Mouse (Mus musculus) embryo, embryonic 10.5 days (tissue): ENCODE measurements around the gene Cyb5d1.

Experiments
- DNase-seq: peaks from one replicate; pipeline ENCODE4 v3.0.0-alpha.2; 2015; ENCODE audit warnings: low spot score

The Cyb5d1 gene

DNA sequence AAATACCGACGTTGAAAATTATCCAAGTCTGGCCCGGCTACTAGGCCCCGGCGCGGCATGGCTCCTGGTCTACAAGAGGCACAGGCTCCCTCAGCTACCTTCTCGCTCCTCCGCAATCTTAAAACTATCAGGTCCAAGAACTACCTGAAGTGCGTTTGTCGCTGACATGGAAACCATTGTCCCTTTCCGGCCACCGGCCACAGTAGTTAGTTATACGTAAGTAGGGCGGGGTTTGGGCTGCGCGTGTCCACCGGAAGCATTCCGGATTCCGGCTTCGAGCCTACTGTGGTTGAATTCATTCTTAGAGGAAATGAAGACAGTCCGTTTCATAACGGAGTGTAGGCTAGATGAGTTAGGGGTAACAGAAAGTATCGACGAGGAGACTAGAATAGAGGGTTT, at the start of gene Cyb5d1, which contains the start of gene Naa38:
TSS of gene Cyb5d1 (minus strand) at position 397 of the 399 bp plus-strand sequence.
TSS of gene Naa38 (plus strand) at position 253 of the 399 bp plus-strand sequence.
- DNase-seq, result peak; percentile 95

DNA sequence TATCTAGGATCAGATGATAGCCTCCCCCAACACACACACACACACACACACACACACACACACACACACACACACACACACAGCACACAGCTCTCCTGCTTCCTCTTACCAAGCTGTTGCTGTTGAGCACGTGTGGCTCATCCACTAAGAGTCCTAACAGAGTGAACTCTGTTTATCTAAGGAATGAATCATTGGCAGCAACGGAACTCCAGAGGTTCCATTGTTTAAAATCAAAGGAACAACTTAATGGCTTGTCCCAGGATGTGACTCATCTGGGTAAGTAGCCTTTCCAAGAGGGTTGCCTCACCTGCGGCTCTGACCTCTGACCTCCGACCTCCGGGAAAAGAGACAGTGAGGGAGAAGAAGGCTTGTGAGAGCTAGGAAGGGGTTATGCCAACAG, 47.9 kb upstream of the Cyb5d1 start:
- DNase-seq, result no peak

DNA sequence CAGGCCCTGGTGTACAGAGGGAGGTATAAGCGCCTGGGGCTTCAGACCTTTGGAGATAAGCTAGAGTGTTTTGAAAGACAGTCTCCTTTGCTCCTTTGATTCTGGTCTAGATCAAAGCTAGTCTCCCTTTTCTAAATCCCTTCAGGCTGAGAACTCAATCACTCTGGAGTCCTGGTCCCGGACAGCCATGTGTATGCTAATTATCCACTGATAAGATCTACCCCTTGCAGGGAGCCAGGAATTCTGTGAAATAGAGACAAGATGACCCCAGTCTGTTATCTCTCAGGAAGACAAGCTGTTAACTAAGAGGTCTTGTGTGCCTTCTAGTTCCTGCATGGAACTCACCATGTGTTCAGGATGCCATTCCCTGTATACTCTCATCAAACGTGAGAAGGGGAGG, 41.9 kb upstream of the Cyb5d1 start:
- DNase-seq, result no peak

DNA sequence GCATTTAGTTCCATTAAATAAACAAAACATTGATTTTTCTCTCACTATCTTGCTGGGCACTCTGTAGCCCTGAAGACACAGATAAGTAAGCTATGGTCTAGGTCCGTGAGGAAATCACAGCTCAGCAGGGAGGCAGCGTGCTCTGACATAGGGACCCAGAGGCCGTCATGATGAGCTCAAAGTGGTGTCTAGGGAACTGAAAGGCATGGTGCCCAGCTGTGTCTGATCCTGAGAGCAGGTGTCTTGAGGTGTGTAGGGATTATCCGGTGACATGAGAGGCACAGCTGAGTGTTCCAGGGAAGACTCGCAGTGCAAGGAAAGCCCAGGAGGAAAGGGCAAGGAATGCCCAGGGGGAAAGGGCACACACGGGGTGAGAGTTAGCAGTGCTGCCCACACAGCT, 37.8 kb upstream of the Cyb5d1 start:
- no peak for DNase-seq

DNA sequence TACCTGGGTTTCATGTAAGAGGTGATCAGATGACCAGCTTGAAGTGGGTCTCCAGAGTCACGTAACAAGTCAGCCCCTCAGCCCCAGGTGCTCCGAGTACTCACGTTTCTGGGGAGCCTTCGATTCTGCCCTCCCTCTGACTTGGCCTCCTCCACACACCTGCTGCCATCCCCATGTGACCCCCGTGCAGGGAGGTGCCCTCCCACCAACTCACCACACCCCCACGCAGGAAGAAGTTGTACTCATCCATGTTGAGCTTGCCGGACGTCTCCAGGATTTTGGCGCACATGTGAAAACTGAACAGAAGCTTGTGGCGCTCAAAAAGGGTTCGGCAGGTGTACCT, 37.2 kb upstream of the Cyb5d1 start:
- DNase-seq, result no peak

DNA sequence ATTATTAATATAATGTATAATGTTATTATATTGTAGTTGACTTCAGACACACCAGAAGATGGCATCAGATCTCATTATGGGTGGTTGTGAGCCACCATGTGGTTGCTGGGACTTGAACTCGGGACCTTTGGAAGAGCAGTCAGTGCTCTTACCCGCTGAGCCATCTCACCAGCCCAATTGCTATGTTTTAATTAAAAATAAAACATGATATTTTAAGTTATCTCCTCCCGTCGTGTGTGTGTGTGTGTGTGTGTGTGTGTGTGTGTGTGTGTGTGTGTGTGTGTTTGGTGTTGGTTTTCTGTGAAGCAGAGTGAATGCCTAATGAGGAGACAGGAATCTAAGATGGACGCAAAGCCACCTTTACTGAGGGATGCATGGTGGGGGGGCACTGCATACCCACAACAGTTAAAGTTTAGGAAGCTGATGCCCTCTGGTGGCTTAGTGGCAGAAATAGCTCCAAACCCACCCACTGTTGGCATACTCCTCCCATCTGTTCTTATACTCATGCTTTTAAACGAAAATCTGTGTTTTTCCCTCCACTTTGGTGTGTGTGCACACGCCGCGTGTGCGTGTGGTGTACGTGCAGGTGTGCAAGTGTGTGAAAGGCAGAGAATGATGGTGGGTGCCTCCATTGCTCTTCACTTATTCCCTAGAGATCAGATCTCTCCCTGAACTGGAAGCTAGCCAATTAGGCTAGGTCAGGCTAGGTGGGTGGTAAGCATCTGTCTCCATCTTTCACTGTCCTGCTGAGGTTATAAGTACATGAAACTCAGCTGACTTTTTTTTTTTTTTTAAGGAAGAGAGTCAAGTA, 36.6 kb upstream of the Cyb5d1 start:
- peak; percentile 93 for DNase-seq

DNA sequence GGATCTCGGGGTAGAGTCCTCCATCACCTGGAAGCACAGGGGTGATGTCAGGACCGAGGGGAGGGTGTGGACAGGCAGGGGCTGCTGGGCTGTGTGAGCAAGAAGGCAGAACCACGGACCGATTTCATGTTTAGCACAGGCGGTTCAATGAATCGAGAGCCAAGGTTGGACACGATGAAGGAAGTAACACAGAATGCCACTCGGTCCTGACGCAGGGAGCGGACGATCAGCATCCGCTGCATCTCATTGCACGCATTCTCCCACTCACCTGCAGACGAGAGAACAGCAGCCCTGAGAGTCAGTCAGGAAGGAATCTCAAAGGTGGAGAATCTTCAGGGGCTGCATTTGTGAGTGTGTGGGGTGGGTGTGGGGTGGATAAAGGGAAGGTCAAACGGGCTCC, 35.2 kb upstream of the Cyb5d1 start:
- no peak for DNase-seq

DNA sequence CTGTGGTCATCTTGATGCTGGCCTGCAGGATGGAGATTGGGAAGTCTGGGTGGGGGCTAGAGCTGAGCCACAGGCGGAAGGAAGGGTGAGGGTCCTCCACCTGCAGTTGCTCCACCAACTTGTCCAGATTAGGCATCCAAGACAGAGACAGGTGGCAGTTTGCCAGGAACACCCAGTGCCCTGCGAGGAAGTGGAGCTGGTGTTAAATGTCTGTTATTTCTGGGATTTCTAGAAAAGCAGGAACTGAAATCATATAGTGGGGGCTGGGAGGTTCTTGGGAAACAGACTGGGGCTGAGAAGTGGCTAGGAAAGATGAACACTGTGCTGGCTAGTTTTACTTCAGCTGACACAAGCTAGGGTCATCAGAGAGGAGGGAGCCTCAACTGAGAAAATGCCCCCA, 33.9 kb upstream of the Cyb5d1 start:
- DNase-seq, result no peak

DNA sequence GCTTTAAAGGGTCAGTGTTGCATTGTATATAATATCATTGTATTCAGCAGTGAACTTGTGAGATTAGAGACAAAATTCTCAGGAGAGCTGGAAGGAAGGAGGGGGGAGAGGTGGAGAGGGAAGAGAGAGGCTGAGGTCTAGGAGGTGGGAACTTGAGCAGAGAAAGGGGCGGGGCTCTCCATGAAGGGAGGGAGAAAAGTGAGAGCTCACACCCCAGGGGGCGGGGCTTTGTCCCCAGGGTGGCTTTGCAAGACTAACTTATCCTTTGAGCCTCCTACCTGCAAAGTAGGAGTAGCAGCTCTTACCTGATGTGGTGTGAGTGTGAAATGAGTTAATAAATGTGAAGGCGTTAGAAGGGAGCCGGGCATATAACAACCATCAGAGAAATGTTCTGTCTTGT, 33.3 kb upstream of the Cyb5d1 start:
- DNase-seq, result peak; percentile 57

DNA sequence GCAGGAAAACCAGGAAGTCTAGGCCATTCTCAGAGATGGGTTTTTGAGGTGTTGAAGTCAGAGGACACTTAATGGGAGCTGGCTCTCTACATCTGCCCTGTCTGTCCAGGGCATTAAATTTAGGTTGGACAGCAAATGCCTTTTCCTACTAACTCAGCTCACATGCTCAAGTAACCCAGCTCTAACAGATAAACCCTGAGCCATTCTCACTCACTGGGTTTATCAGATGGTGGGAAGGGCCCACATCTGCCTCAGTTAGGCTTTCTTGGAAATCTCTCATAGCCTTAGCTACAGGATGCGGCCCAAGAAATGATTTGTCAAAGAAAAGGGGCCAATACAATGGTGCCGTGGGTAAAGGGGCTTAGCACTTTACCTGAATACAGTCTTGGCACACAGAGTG, 30.8 kb upstream of the Cyb5d1 start:
- no peak for DNase-seq

DNA sequence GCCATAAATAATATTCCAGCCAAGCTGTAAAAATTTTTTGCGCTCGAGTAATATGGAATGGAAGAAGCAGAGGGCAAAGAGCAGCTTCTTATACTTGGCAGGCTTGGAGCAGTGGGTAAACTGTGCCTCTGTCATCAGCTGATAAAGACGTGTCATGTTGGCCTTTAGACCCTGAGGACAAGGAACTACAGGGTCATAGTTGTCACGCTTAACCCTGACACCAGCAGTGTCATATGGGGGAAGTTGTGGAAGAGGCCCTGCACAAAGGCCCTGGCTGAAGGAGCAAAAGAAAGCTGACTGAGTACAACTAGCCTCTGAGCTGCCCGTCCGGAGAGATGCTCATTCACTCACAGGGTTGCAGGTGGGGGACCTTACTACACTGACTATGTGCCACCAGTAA, 28.5 kb upstream of the Cyb5d1 start:
- DNase-seq, result no peak

DNA sequence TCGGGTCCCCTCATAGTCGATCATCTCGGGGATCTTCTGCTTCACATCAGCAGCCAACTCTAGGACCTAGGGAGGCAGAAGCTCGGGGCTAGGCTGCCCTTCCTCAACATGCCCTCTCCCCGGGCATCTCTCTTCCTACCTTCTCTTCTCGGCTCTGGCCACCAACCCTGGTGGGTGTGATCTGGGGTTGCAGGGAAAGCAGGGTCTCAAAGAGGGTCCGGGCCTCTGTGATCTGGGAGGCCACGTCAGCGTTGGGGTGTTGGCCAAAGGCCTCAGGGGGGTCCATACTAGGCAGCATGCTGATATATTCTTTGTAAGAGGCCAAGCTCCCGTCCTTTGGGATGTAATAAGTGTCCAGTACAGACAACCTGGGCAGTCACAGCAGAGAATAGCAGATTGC, 27.4 kb upstream of the Cyb5d1 start:
- no peak for DNase-seq

DNA sequence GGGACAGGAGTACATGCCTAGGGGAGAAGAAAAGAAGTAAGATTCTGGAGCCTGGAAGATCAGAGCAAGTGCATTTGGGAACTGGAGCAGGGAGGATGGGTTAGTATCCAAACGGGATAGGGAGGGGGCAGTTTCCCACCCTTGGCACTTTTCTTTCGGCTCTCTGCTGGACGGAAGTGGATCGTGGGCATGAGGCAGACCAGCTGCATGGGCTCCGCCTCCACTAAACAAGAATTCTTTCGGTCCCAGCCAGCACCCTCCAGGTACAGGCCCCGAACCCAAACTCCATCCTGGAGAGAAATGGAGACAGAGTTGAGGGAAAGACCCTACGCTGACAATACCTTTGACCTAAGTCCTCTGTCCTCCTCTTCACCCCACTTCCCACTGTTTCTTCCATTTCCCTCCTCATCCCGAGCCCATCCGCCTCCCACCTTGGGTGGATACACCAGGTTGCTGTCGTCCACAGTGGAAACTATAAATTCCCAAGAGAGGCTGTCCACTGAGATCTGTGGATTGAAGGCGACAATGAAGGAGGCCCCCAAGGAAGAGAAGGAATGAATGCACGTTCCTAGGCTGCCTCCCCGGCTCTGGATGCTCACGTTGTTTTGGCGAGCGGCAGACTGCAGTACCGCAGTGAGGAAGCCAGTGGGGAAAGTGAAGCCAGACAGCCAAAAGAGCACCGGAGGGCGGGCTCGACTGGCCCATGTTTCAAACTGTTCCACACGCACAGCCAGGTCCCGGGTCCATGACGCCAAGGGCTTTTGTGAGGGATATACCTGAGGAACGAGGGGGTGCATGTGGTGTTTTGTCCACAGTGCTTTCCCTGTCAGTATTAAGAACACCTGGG, 25.9 kb upstream of the Cyb5d1 start:
- peak; percentile 32 for DNase-seq

DNA sequence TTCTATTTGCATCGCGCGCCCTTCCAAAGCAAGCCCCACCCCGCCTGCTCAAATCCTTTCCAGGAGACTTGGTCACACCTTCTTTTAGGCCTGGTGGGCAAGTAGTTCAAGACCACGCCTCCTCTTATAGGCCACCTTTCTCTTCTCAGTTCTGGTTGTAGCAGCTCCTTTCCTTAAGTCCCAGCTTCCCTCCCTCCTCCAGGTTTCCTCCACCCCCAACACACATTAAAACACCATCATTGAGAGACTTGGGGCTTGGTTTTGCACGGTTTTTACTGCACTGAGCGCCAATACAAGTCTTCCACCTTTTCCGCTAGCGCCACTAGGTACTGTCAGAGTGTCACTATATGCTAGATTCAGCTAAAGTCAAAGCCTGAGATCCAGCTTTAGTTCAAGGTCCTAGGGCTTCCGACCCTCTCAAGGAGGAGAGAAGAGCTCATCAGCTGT, 25.1 kb upstream of the Cyb5d1 start:
- no peak for DNase-seq

DNA sequence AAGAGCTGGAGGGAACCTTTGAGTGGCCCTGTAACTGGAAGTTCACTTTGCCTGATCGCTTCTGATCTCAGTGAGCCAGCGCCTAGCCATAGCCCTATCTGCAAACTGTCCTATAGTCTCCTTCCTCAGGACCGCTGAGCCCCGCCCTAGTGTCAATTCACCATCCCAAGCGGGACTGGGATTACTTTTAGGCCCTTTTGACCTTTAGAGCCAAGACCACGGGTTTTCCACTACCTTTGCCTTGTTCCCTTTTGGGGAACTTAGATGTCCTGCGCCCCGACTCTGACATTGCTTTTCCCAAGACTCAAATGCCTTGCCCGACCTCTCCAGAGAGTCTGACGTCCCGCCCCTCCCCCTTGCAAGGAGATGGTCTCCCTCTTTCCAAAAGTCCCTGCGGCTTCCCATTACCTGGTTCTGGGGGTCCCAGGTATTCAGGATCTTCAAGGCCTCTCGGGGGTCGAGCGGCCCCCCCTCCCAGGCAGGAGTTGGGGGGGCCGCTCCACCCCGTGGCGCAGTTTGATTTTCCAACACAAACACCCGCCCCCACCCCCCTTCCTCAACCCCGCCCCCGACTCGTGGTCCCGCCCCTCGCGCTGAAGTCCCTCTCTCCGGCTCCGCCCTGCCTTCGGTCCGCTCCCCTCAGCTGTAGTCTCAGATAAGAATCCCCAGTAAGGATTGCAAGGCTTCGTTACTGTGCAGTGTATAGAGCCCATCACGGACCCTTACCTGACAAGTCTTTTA, 24.6 kb upstream of the Cyb5d1 start:
- peak; percentile 72 for DNase-seq

DNA sequence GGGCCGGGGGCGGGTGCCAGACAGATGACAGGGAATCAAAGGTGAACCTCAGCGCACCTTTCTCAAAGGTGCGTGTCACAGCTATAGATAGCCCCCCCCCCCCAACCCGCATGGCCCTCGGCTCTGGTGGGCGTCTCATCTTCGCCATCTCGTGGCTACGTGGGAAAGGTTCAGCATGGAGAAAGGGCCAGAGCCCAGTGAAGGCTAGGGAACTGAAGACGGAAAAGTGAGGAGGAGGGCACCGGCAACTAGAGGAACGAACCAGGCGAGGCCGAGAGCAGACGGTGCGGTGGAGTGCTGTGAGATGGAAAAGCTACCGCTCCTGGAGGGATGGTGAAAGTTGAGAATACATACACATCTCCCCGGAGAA, 24.0 kb upstream of the Cyb5d1 start:
- DNase-seq, result peak; percentile 69

DNA sequence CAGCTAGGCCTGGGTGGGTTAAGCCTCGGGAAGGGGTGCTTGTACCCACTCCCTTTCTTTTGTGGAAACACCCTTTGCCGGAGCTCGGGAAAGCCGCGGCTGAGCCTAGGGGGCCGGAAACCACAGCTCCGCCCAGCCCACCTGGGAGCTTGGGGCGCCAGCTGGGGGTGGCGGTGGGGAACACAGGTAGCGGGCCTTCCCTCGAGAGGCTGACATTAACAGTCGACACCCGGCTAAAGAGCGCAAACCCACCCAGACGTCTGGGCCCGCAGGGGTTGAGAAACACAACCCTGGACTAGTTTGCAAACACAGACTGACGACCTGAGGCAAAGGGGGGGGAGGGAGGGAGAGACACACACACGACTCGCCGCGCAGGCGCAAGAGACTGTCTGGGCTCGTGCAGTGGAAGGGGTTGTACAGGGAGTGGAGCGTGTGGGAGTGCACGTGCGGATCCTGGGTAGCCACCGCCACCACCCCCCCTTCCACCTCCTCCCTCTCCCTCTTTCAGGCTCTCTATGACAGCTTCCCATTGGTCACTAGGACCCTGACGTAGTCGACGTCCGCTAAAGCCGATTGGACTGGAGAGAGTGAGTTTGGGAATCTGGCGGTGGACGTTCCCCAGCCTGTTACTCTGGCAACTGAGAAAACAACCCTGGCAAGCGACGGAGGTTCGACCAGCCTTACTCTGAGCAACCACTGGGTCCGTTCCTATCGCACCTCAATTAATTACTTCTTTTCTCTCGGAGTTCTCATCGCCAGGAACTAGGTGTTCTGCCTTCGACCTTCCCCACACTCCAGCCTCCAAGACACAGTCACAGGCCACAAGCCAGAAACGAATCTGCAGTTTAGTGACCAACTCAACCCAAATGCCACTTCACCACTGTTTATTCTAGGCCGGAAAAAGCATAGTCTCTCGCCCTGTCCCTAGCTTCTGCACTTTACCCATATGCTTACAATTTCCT, 23.3 kb upstream of the Cyb5d1 start:
- peak; percentile 98 for DNase-seq

DNA sequence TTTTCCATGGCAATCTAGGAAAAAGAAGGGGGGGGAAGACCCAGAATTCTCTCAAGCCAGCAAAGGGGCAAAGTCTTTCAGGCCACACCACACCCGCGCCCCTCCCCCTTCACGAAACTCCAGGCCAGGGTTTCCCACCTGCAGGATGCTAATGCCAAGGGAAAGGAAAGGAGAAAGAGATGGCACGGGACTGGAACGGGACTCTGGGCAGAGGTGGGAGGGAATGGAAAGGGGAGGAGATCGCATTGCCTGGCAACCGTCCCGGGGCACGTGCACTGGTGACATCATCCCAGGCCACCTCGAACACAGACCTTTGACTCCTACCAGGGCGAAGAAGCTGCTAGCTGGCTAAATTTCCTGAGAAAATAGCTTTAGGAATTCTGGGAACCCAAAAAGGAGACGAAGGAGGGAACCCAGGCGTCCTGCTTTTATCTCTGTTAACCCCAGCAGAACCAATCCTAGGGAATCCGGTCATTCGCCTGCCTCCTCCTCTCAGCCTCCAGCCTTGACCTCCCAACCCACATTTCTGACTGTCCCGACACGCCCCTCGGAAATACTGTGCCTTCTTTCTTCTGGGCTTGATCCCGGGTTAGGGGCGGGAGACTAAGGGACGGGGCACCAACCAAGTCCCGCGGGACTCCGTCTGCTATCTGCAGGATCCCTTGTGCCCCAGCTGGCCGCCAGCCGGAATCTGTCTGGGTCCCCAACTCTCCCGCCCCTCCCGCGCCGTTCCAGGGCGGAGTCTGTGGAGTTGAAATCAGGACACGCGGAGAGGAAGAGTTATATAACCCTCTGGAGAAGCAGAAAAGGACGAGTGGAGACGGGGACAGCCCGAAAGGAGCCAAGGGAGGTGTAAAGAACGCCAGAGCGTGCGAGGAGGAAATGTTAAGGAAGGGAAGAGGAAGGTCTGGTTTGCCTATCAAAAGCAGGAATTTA, 22.3 kb upstream of the Cyb5d1 start:
- peak; percentile 98 for DNase-seq

DNA sequence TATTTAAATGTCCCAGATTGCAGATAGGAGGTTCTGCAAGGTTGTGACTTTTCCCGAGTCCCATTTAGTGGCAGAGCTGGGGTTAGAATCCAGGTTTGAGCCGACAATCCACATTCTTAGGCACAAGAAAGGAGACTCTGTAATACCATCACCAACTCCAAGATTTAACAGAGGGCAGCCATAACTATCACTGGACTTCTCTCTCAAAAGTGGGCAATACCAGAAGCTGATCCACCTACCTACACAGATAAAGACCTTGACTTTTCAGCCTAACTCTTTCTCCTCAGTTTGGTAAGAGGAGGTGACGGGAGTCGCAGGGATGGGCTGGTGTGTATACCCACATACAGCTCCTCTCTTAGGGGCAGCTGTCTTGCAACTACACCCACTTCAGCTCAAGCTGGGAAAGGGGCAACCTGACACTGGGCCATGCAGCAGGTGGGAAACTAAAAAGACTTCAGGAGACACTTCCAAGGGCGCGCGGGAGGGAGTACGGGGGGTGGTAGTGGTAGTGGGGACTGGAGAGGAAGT, 21.6 kb upstream of the Cyb5d1 start:
- no peak for DNase-seq

DNA sequence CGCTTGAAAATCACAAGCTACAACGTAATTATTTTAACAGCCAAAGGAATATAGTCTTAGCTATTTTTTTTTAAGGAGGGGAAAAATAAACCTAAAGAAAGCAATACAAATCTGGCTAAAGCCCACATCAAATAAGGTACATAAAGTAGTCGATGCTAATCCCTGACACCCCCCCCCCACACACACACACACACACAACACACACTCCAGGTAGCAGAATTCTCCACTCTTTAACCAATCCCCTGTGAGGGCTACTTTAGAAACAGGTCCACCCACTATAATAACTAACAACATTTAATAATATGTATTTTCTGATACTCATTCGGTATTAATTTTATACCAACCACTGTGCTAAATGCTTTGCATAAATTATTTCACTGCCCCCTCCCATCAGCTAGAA, 21.1 kb upstream of the Cyb5d1 start:
- no peak for DNase-seq
